Mouse (Mus musculus) midbrain, postnatal 0 days (tissue): ENCODE measurements around the gene Cul7. TPM values are rescaled to one million over a fixed set of nuclear protein-coding genes. Genes with fewer than 3 reads are reported as not detected.
A peak's percentile ranks its signal among the peaks of the same experiment; 100 is the strongest.

Experiments
- ATAC-seq: fragments of 200-750 bp; cut with Nextera tagmentation; 2 replicates; pipeline ENCODE4 v1.8.0; 2017; ENCODE audit warnings: moderate number of reproducible peaks, mild to moderate bottlenecking, moderate TSS enrichment, moderate library complexity; ENCODE audit not compliant: low FRiP score
- DNase-seq: peaks from one replicate; pipeline ENCODE4 v3.0.0-alpha.2; 2015; ENCODE audit warnings: low spot score
- H3K27ac ChIP-seq: fragments of 300-500 bp; sonication (generic); 2 replicates; pipeline ENCODE4 v1.5.1; 2014; ENCODE audit warnings: low read depth, mild to moderate bottlenecking, low read length, mixed read lengths
- H3K27me3 ChIP-seq: fragments of 300-500 bp; sonication (generic); 2 replicates; pipeline ENCODE4 v1.6.1; 2014; ENCODE audit warnings: low read length, control low read depth, mixed read lengths; ENCODE audit not compliant: insufficient read depth
- H3K36me3 ChIP-seq: fragments of 300-500 bp; sonication (generic); 2 replicates; pipeline ENCODE4 v1.6.1; 2014; ENCODE audit warnings: low read length, control low read depth, mixed read lengths; ENCODE audit not compliant: insufficient read depth
- H3K4me1 ChIP-seq: fragments of 300-500 bp; sonication (generic); 2 replicates; pipeline ENCODE4 v1.6.1; 2014; ENCODE audit warnings: mild to moderate bottlenecking, control low read depth, antibody characterized with exemption, low read length, mixed read lengths; ENCODE audit not compliant: insufficient read depth
- H3K4me2 ChIP-seq: fragments of 300-500 bp; sonication (generic); 2 replicates; pipeline ENCODE4 v1.6.1; 2014; ENCODE audit warnings: low read depth, mild to moderate bottlenecking, low read length, mixed read lengths; ENCODE audit not compliant: poor library complexity, severe bottlenecking
- H3K4me3 ChIP-seq: fragments of 300-500 bp; sonication (generic); 2 replicates; pipeline ENCODE4 v1.5.1; 2014; ENCODE audit warnings: low read depth, mild to moderate bottlenecking, low read length, moderate library complexity
- H3K9ac ChIP-seq: fragments of 300-500 bp; sonication (generic); replicated peaks from 2 replicates; pipeline ENCODE4 v1.6.1; 2014; ENCODE audit warnings: mild to moderate bottlenecking, low read length, moderate library complexity, mixed read lengths; ENCODE audit not compliant: poor library complexity, severe bottlenecking
- H3K9me3 ChIP-seq: fragments of 300-500 bp; sonication (generic); 2 replicates; pipeline ENCODE4 v1.6.1; 2016; ENCODE audit warnings: low read length, control low read depth
- CTCF ChIP-seq: IDR thresholded peaks from 2 replicates; pipeline ENCODE4 v1.5.1; 2016; ENCODE audit warnings: antibody characterized with exemption, mild to moderate bottlenecking
- WGBS: fragments of 180-500 bp; shearing (Covaris S2); extraction: QIAGEN DNeasy Blood & Tissue Kit; methylation state at CpG from one replicate; pipeline ENCODE4 v1.1.7; 2014; 5-methylcytosine and 5-hydroxymethylcytosine counted together
- polyA plus RNA-seq: library from polyadenylated mRNA; unstranded; fragments of >200 nt; fragmentation: Nextera tagmentation; extraction: Ambion mirVana; gene quantifications from 2 replicates; pipeline ENCODE4 v1.2.1, GENCODE M21; 2015
- total RNA-seq: library from RNA; depleted of rRNA; stranded (reverse); fragments of >200 nt; gene quantifications from 2 replicates; pipeline ENCODE4 v1.2.3, GENCODE M21; 2014

Cul7 gene
- total and polyA plus RNA-seq, 2 experiments from 2014 or later: 26.6 to 92.4 TPM

DNA sequence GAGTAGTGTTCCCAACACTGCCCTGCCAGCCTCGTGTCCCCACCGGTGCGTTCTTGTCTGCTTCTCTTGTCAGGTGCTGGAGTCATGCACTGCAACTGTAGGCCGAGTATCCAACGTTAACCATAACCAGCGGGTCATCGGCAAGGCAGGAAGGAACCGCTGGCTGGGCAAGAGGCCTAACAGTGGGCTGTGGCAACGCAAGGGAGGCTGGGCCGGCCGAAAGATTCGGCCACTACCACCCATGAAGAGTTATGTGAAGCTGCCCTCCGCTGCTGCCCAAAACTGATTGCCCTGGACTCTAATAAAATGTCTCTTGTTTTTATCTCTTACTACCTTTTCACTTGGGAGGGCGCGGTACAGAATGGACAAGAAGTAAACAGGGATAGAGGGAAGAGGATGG is 326 bp upstream of the Cul7 start:
- ATAC-seq (no peak), DNase-seq (no peak)
- peak overlapping the region; percentile 50 for H3K4me3 ChIP-seq
- 42% methylated on average over 15 of the region's 15 CpGs for WGBS
- no peak for TF ChIP-seq CTCF
- peaks cover 24% of the 10 kb centered on the region for H3K36me3 ChIP-seq
- H3K27me3 ChIP-seq: no peaks in the 10 kb centered on the region
- H3K9ac ChIP-seq: peak overlapping the region; percentile 87
- H3K4me1 ChIP-seq: peaks cover 16% of the 10 kb centered on the region; the same call in 1 of the 2 replicates
- peak overlapping the region; percentile 91 for H3K27ac ChIP-seq
- peak overlapping the region; percentile 80 for H3K4me2 ChIP-seq
- H3K9me3 ChIP-seq: no peaks in the 10 kb centered on the region

- H3K9ac ChIP-seq: peak overlapping the region; percentile 87
- H3K4me3 ChIP-seq: peak overlapping the region; percentile 50
- TF ChIP-seq CTCF: no peak
- H3K9me3 ChIP-seq: no peaks in the 10 kb centered on the region
- peaks cover 12% of the 10 kb centered on the region; the same call in 1 of the 2 replicates for H3K4me1 ChIP-seq
- peak overlapping the region; percentile 91 for H3K27ac ChIP-seq
- H3K36me3 ChIP-seq: peaks cover 34% of the 10 kb centered on the region
- DNase-seq: no peak
- no peak for ATAC-seq
- H3K27me3 ChIP-seq: no peaks in the 10 kb centered on the region
- WGBS: 78% methylated on average over 17 of the region's 17 CpGs
- H3K4me2 ChIP-seq: peak overlapping the region; percentile 80
Observed at GRCm38 (mm10) chr17:46651292-46651691, 1.2 kb downstream of the Cul7 start.

GRCm38 (mm10) chr17:46651755-46652547 is 1.8 kb downstream of the Cul7 start:
- H3K4me1 ChIP-seq: peaks cover 12% of the 10 kb centered on the region; the same call in 1 of the 2 replicates
- DNase-seq (no peak), ATAC-seq (no peak)
- TF ChIP-seq CTCF: no peak
- 0 out of 2 replicates have a peak overlapping the region, but pooled peaks have one; percentile 1 for H3K4me3 ChIP-seq
- H3K27me3 ChIP-seq: no peaks in the 10 kb centered on the region
- H3K4me2 ChIP-seq: peak overlapping the region; percentile 80
- peak overlapping the region; percentile 91; the same call in 1 of the 2 replicates for H3K27ac ChIP-seq
- H3K9me3 ChIP-seq: no peaks in the 10 kb centered on the region
- H3K36me3 ChIP-seq: peaks cover 41% of the 10 kb centered on the region
- no peak overlapping the region for H3K9ac ChIP-seq
- 78% methylated on average over 20 of the region's 20 CpGs for WGBS

GRCm38 (mm10) chr17:46656054-46656453 is 5.9 kb downstream of the Cul7 start:
- ATAC-seq (no peak), DNase-seq (no peak)
- no peak for TF ChIP-seq CTCF
- Histone ChIP-seq H3K4me1 (peaks cover 9% of the 10 kb centered on the region; the same call in 1 of the 2 replicates), H3K27me3 (no peaks in the 10 kb centered on the region), H3K4me2 (no peak overlapping the region), H3K9ac (no peak overlapping the region), H3K9me3 (no peaks in the 10 kb centered on the region), H3K4me3 (no peak overlapping the region), H3K27ac (no peak overlapping the region), H3K36me3 (peaks cover 73% of the 10 kb centered on the region)
- 88% methylated on average over 6 of the region's 6 CpGs for WGBS

GRCm38 (mm10) chr17:46661351-46661750 is 11.2 kb downstream of the Cul7 start:
- no peaks in the 10 kb centered on the region for H3K4me1 ChIP-seq
- H3K9me3 ChIP-seq: no peaks in the 10 kb centered on the region
- H3K36me3 ChIP-seq: peaks cover 89% of the 10 kb centered on the region
- no peak overlapping the region for H3K4me2 ChIP-seq
- H3K9ac ChIP-seq: no peak overlapping the region
- TF ChIP-seq CTCF: no peak
- H3K27ac ChIP-seq: no peak overlapping the region
- no peak for DNase-seq
- no peak for ATAC-seq
- H3K4me3 ChIP-seq: no peak overlapping the region
- 97% methylated on average over 9 of the region's 9 CpGs for WGBS
- no peaks in the 10 kb centered on the region for H3K27me3 ChIP-seq

DNA sequence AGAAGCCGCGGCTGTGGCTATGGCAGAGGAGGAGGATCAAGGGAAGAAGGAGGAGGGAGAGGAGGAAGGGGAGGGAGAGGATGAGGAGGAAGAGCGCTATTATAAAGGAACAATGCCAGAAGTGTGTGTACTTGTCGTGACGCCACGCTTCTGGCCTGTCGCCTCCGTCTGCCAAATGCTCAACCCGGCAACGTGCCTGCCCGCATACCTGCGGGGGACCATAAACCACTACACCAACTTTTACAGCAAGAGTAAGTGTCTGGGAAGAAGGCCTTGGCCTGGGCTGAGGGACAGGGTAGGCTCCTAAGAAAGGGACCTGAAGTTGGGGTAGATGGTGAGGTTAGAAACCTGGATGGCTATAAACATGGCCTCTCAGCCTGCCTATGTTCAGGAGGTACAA is 11.8 kb downstream of the Cul7 start:
- no peak for ATAC-seq
- no peaks in the 10 kb centered on the region for H3K9me3 ChIP-seq
- peaks cover 82% of the 10 kb centered on the region for H3K36me3 ChIP-seq
- no peak for DNase-seq
- no peaks in the 10 kb centered on the region for H3K4me1 ChIP-seq
- TF ChIP-seq CTCF: no peak
- H3K4me2 ChIP-seq: no peak overlapping the region
- H3K27me3 ChIP-seq: no peaks in the 10 kb centered on the region
- H3K9ac ChIP-seq: no peak overlapping the region
- WGBS: 89% methylated on average over 12 of the region's 12 CpGs
- no peak overlapping the region for H3K27ac ChIP-seq
- no peak overlapping the region for H3K4me3 ChIP-seq
